Mouse (Mus musculus): Measurements from ENCODE around the gene R3hcc1l. TPM values are rescaled to one million over a fixed set of nuclear protein-coding genes. Genes with fewer than 3 reads are reported as not detected.

R3hcc1l gene
- polyA plus RNA-seq, 1 experiment, result 21.7 TPM

- 90% methylated on average over 6 of the region's 6 CpGs for WGBS
- H3K27ac ChIP-seq (ENCODE audit: control insufficient read depth, insufficient read depth, low read depth, low read length, poor library complexity), result no peak overlapping the region
- TF ChIP-seq POLR2A (IDR thresholded peaks at IDR 0.05; ENCODE audit: borderline replicate concordance, control insufficient read depth, low read depth, low read length) (no peak), CTCF (IDR thresholded peaks at IDR 0.05; ENCODE audit: control insufficient read depth, insufficient read depth, low read length) (no peak)
Measured at GRCm38 (mm10) chr19:42595066-42595465, 76.5 kb downstream of the R3hcc1l start.

DNA sequence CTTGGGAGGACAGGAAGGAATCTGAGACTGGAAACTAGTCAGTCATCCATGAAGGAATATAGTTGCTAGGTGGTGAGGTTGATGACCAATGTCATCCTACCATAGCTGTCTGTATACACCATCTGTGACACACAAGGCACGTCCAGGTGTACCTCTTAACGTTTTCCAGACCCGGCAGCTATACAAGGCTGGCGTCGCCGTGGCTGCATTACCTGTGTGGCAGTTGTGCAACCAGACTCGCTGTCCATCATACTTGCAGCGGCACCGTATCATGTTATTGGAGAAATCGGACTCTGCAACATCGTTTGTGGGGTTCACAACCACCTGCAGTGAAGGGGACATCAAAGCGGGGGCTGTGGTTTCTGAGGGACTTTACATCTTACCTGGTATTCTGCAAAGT, 78.7 kb downstream of the R3hcc1l start:
- 91% methylated on average over 12 of the region's 12 CpGs for WGBS
- Histone ChIP-seq H3K4me3 (replicated peaks; ENCODE audit: control insufficient read depth, low read depth, low read length) (no peak overlapping the region), H3K27ac (ENCODE audit: control insufficient read depth, insufficient read depth, low read depth, low read length, poor library complexity) (no peak overlapping the region), H3K4me1 (ENCODE audit: control insufficient read depth, insufficient read depth, low read length) (no peaks in the 10 kb centered on the region)
- TF ChIP-seq POLR2A (IDR thresholded peaks at IDR 0.05; ENCODE audit: borderline replicate concordance, control insufficient read depth, low read depth, low read length), result no peak
- no peak for TF ChIP-seq CTCF (IDR thresholded peaks at IDR 0.05; ENCODE audit: control insufficient read depth, insufficient read depth, low read length)

More at GRCm38 (mm10) chr19:42595066-42595465, 76.5 kb downstream of the R3hcc1l start:
- H3K4me3 ChIP-seq (replicated peaks; ENCODE audit: control insufficient read depth, low read depth, low read length), result no peak overlapping the region
- no peaks in the 10 kb centered on the region for H3K4me1 ChIP-seq (ENCODE audit: control insufficient read depth, insufficient read depth, low read length)

DNA sequence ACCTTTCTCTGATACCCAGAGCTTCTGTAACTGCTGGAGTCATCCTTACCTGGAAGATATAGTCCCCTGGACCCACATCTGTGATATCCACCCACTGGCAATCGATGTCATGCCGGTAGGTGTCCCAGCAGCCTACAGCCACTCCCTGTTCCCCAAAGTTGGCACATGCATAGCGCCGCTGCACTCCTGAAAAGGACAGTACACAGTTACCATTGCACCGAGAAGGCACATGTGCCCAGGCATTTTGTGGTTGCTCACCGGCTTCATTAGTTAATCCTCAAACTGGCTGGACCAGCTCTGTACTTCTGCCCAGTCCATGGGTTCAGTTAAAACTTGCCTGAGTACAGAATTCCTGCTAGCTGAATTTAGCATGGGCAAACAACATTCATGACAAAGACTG, 79.3 kb downstream of the R3hcc1l start:
- Histone ChIP-seq H3K4me3 (replicated peaks; ENCODE audit: control insufficient read depth, low read depth, low read length) (no peak overlapping the region), H3K27ac (ENCODE audit: control insufficient read depth, insufficient read depth, low read depth, low read length, poor library complexity) (no peak overlapping the region), H3K4me1 (ENCODE audit: control insufficient read depth, insufficient read depth, low read length) (no peaks in the 10 kb centered on the region)
- 90% methylated on average over 6 of the region's 6 CpGs for WGBS
- no peak for TF ChIP-seq POLR2A (IDR thresholded peaks at IDR 0.05; ENCODE audit: borderline replicate concordance, control insufficient read depth, low read depth, low read length)
- TF ChIP-seq CTCF (IDR thresholded peaks at IDR 0.05; ENCODE audit: control insufficient read depth, insufficient read depth, low read length), result no peak

GRCm38 (mm10) chr19:42599891-42600290, 81.3 kb downstream of the R3hcc1l start:
- no peak overlapping the region for H3K27ac ChIP-seq (ENCODE audit: control insufficient read depth, insufficient read depth, low read depth, low read length, poor library complexity)
- H3K4me3 ChIP-seq (replicated peaks; ENCODE audit: control insufficient read depth, low read depth, low read length), result no peak overlapping the region
- no peak for TF ChIP-seq POLR2A (IDR thresholded peaks at IDR 0.05; ENCODE audit: borderline replicate concordance, control insufficient read depth, low read depth, low read length)
- TF ChIP-seq CTCF (IDR thresholded peaks at IDR 0.05; ENCODE audit: control insufficient read depth, insufficient read depth, low read length), result no peak
- no peaks in the 10 kb centered on the region for H3K4me1 ChIP-seq (ENCODE audit: control insufficient read depth, insufficient read depth, low read length)
- WGBS, result 85% methylated on average over 17 of the region's 17 CpGs

DNA sequence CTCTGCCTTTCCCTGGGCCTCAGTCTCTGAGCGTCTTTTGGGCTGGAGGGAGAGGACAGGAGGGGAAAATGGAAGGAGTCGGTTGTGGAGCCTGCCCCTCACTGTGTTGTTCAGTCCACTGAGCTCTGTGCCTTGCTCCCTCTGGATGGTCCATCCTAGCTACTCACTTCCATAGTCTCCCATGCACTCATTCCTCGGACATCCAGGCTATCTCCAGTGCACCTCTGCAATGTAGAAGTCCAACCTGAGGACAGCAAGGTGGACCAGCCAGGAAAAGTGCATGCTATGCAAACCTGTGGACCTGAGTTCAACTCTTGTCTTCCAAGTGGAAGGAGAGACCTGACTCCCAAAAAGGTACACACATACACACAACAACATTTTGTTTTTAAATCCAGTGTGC, 82.0 kb downstream of the R3hcc1l start:
- 61% methylated on average over 3 of the region's 3 CpGs for WGBS
- no peaks in the 10 kb centered on the region for H3K4me1 ChIP-seq (ENCODE audit: control insufficient read depth, insufficient read depth, low read length)
- H3K4me3 ChIP-seq (replicated peaks; ENCODE audit: control insufficient read depth, low read depth, low read length), result no peak overlapping the region
- no peak overlapping the region for H3K27ac ChIP-seq (ENCODE audit: control insufficient read depth, insufficient read depth, low read depth, low read length, poor library complexity)
- no peak for TF ChIP-seq CTCF (IDR thresholded peaks at IDR 0.05; ENCODE audit: control insufficient read depth, insufficient read depth, low read length)

DNA sequence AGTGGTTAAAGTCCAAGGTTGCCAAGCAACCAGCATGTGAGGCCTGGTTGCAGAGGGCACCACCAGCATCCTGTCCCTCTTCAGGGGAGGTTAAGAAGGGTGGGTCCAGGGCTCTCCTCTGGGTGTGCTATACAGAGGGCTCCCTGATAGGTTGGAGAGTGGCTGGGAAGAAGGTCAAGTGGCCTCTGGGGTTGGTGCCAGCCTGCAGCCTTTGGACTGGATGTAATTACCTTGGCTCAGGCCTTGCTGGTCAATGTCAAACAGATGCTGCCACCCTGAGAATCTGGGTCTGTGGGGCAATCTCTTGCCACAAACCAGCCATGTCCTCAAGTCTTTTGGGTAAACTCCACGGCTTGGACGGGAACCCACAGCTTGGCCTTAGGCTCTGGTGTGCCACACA, 82.9 kb downstream of the R3hcc1l start:
- Histone ChIP-seq H3K27ac (ENCODE audit: control insufficient read depth, insufficient read depth, low read depth, low read length, poor library complexity) (no peak overlapping the region), H3K4me3 (replicated peaks; ENCODE audit: control insufficient read depth, low read depth, low read length) (no peak overlapping the region), H3K4me1 (ENCODE audit: control insufficient read depth, insufficient read depth, low read length) (no peaks in the 10 kb centered on the region)
- WGBS, result 80% methylated on average over 2 of the region's 2 CpGs
- TF ChIP-seq CTCF (IDR thresholded peaks at IDR 0.05; ENCODE audit: control insufficient read depth, insufficient read depth, low read length), result no peak
- TF ChIP-seq POLR2A (IDR thresholded peaks at IDR 0.05; ENCODE audit: borderline replicate concordance, control insufficient read depth, low read depth, low read length), result no peak

GRCm38 (mm10) chr19:42602041-42602440, 83.5 kb downstream of the R3hcc1l start:
- H3K4me3 ChIP-seq (replicated peaks; ENCODE audit: control insufficient read depth, low read depth, low read length), result no peak overlapping the region
- WGBS, result 79% methylated on average over 8 of the region's 8 CpGs
- H3K27ac ChIP-seq (ENCODE audit: control insufficient read depth, insufficient read depth, low read depth, low read length, poor library complexity), result no peak overlapping the region
- H3K4me1 ChIP-seq (ENCODE audit: control insufficient read depth, insufficient read depth, low read length), result no peaks in the 10 kb centered on the region
- no peak for TF ChIP-seq POLR2A (IDR thresholded peaks at IDR 0.05; ENCODE audit: borderline replicate concordance, control insufficient read depth, low read depth, low read length)
- no peak for TF ChIP-seq CTCF (IDR thresholded peaks at IDR 0.05; ENCODE audit: control insufficient read depth, insufficient read depth, low read length)

GRCm38 (mm10) chr19:42602576-42602975, 84.0 kb downstream of the R3hcc1l start:
- no peaks in the 10 kb centered on the region for H3K4me1 ChIP-seq (ENCODE audit: control insufficient read depth, insufficient read depth, low read length)
- no peak overlapping the region for H3K4me3 ChIP-seq (replicated peaks; ENCODE audit: control insufficient read depth, low read depth, low read length)
- WGBS, result 80% methylated on average over 8 of the region's 8 CpGs
- TF ChIP-seq POLR2A (IDR thresholded peaks at IDR 0.05; ENCODE audit: borderline replicate concordance, control insufficient read depth, low read depth, low read length) (no peak), CTCF (IDR thresholded peaks at IDR 0.05; ENCODE audit: control insufficient read depth, insufficient read depth, low read length) (no peak)
- no peak overlapping the region for H3K27ac ChIP-seq (ENCODE audit: control insufficient read depth, insufficient read depth, low read depth, low read length, poor library complexity)

DNA sequence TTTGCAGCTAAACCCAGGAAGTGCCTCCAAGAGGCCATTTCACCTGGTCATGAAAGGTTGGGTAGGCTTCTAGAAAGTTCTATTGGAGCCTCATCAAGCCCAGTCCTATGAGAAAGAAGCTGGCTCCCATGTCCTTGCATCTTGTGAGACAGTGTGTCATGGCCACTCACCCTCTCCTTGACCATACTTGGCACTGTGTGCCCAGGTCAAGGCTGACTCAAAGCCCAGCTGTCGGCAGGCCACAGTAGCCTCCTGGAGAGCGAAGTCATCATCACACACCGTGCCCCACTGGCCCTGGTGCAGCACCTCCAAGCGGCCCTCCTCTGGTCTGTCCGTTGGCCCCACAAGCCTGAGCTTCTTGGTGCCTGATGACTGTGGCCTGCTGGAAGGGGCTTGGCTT, 89.5 kb downstream of the R3hcc1l start:
- no peaks in the 10 kb centered on the region for H3K4me1 ChIP-seq (ENCODE audit: control insufficient read depth, insufficient read depth, low read length)
- 0 out of 2 replicates have a peak overlapping the region, but pooled peaks have one; percentile 11 for H3K27ac ChIP-seq (ENCODE audit: control insufficient read depth, insufficient read depth, low read depth, low read length, poor library complexity)
- H3K4me3 ChIP-seq (replicated peaks; ENCODE audit: control insufficient read depth, low read depth, low read length), result no peak overlapping the region
- WGBS, result 87% methylated on average over 5 of the region's 5 CpGs
- no peak for TF ChIP-seq POLR2A (IDR thresholded peaks at IDR 0.05; ENCODE audit: borderline replicate concordance, control insufficient read depth, low read depth, low read length)
- TF ChIP-seq CTCF (IDR thresholded peaks at IDR 0.05; ENCODE audit: control insufficient read depth, insufficient read depth, low read length), result no peak

All from bone marrow, adult 2 months (tissue).